Mouse (Mus musculus): ENCODE data around the gene Srp72.

DNA sequence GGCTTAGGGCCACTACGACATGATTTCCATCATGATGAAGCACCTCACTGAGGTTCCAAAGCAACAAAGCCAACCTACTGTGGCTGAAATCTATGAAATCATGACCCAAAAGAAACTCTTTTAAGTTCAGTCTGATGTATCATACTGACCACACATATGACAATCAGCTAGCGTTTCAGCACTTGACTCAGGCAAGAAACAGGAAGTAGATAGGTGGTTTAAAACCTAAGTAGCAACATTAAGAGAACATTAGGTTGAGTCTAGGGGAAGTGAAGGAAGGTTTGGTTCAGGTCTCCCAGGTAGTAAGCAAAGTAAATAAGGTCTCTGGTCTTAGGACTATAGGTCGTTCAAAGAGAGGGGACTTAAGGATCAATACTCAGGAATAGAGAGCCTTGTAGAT lies 995 bp upstream of the Srp72 start:
- no peak for TF ChIP-seq CTCF (IDR thresholded peaks at IDR 0.05; ENCODE audit: extremely low read depth, insufficient read length, insufficient replicate concordance, low read depth, low read length)
- no peak for TF ChIP-seq POLR2A (IDR thresholded peaks at IDR 0.05; ENCODE audit: low read depth, low read length)
